Mouse (Mus musculus) olfactory bulb, adult 2 months (tissue): ENCODE results near the gene Tmem190. TPM values are rescaled to one million over a fixed set of nuclear protein-coding genes. Genes with fewer than 3 reads are reported as not detected.
A peak's percentile ranks its signal among the peaks of the same experiment; 100 is the strongest.

ENCODE experiments used
- H3K27ac ChIP-seq: fragments of 200-500 bp; 2 replicates; pipeline ENCODE4 v1.5.1; 2012; ENCODE audit warnings: low read depth, low read length; ENCODE audit not compliant: insufficient read depth
- H3K4me1 ChIP-seq: fragments of 200-500 bp; 2 replicates; pipeline ENCODE4 v1.6.1; 2012; ENCODE audit warnings: low read length; ENCODE audit not compliant: control insufficient read depth, insufficient read depth
- H3K4me3 ChIP-seq: fragments of 200-500 bp; 2 replicates; pipeline ENCODE4 v1.5.1; 2012; ENCODE audit warnings: mild to moderate bottlenecking, low read depth, low read length, moderate library complexity; ENCODE audit not compliant: insufficient read depth
- CTCF ChIP-seq: fragments of 200-500 bp; IDR thresholded peaks from 2 replicates; pipeline ENCODE4 v1.5.1; 2012; ENCODE audit warnings: low read depth, mild to moderate bottlenecking, low read length, moderate library complexity; ENCODE audit not compliant: insufficient read depth
- POLR2A ChIP-seq: fragments of 200-500 bp; IDR thresholded peaks from 2 replicates; pipeline ENCODE4 v1.6.1; 2012; ENCODE audit warnings: mild to moderate bottlenecking, low read depth, low read length, moderate library complexity; ENCODE audit not compliant: insufficient read depth
- WGBS: fragments of 180-500 bp; shearing (Covaris S2); methylation state at CpG from one replicate; pipeline ENCODE4 v1.1.7; 2018; 5-methylcytosine and 5-hydroxymethylcytosine counted together
- polyA plus RNA-seq: library from polyadenylated mRNA; stranded (reverse); fragments of >200 nt; gene quantifications from 2 replicates; pipeline ENCODE4 v1.2.4, GENCODE M21; 2012; ENCODE audit warnings: low replicate concordance; ENCODE audit not compliant: missing spikeins, insufficient read depth, insufficient read length

Tmem190 gene
- polyA plus RNA-seq, 1 experiment = not detected

- 91% methylated on average over 22 of the region's 22 CpGs for WGBS
- TF ChIP-seq POLR2A (no peak), CTCF (no peak)
- no peak overlapping the region for H3K27ac ChIP-seq
- H3K4me3 ChIP-seq = no peak overlapping the region
- H3K4me1 ChIP-seq = peaks cover 15% of the 10 kb centered on the region
Observed at GRCm38 (mm10) chr7:4746326-4746980, 36.3 kb upstream of the Tmem190 start.

GRCm38 (mm10) chr7:4747156-4747899, 35.4 kb upstream of the Tmem190 start:
- Histone ChIP-seq H3K27ac (no peak overlapping the region), H3K4me1 (peaks cover 15% of the 10 kb centered on the region), H3K4me3 (no peak overlapping the region)
- TF ChIP-seq CTCF (no peak), POLR2A (no peak)
- WGBS = 79% methylated on average over 9 of the region's 9 CpGs

- WGBS = 80% methylated on average over 4 of the region's 4 CpGs
- Histone ChIP-seq H3K4me1 (peaks cover 19% of the 10 kb centered on the region), H3K27ac (no peak overlapping the region), H3K4me3 (no peak overlapping the region)
- TF ChIP-seq POLR2A = no peak
- TF ChIP-seq CTCF = no peak
Observed at GRCm38 (mm10) chr7:4748321-4748720, 34.4 kb upstream of the Tmem190 start.

GRCm38 (mm10) chr7:4749169-4749568, 33.6 kb upstream of the Tmem190 start:
- no peak overlapping the region for H3K27ac ChIP-seq
- TF ChIP-seq CTCF (no peak), POLR2A (no peak)
- peaks cover 19% of the 10 kb centered on the region for H3K4me1 ChIP-seq
- 83% methylated on average over 2 of the region's 2 CpGs for WGBS
- no peak overlapping the region for H3K4me3 ChIP-seq

GRCm38 (mm10) chr7:4751971-4752820, 30.5 kb upstream of the Tmem190 start:
- H3K27ac ChIP-seq = no peak overlapping the region
- 1% methylated on average over 30 of the region's 30 CpGs for WGBS
- H3K4me3 ChIP-seq = peak overlapping the region; percentile 14
- peaks cover 19% of the 10 kb centered on the region for H3K4me1 ChIP-seq
- no peak for TF ChIP-seq POLR2A
- TF ChIP-seq CTCF = no peak

- TF ChIP-seq POLR2A (no peak), CTCF (no peak)
- Histone ChIP-seq H3K4me1 (peaks cover 19% of the 10 kb centered on the region), H3K27ac (no peak within 1 kb of the TSS), H3K4me3 (peak within 1 kb of the TSS; percentile 14)
- WGBS = 6% methylated on average over 24 of the region's 24 CpGs
Observed at GRCm38 (mm10) chr7:4752821-4753570, 29.7 kb upstream of the Tmem190 start, which contains the start of gene Cox6b2. Gene Cox6b2, minus strand, starts transcription at chr7:4753094.

- Histone ChIP-seq H3K4me1 (no peaks in the 10 kb centered on the region), H3K27ac (no peak overlapping the region), H3K4me3 (no peak overlapping the region)
- TF ChIP-seq POLR2A = no peak
- no peak for TF ChIP-seq CTCF
- WGBS = 48% methylated on average over 1 of the region's 1 CpGs
Observed at GRCm38 (mm10) chr7:4759670-4760069, 23.1 kb upstream of the Tmem190 start.

- no peak overlapping the region for H3K27ac ChIP-seq
- WGBS = 13% methylated on average over 4 of the region's 4 CpGs
- TF ChIP-seq CTCF = no peak
- no peak for TF ChIP-seq POLR2A
Observed at GRCm38 (mm10) chr7:4764946-4765710, 17.6 kb upstream of the Tmem190 start.

More at GRCm38 (mm10) chr7:4764946-4765710, 17.6 kb upstream of the Tmem190 start:
- H3K4me1 ChIP-seq = no peaks in the 10 kb centered on the region
- H3K4me3 ChIP-seq = no peak overlapping the region
